Mouse (Mus musculus): ENCODE results near the gene Slc30a7. TPM values are rescaled to one million over a fixed set of nuclear protein-coding genes. Genes with fewer than 3 reads are reported as not detected.

Gene Slc30a7
- total RNA-seq, 4 experiments from 2014 or later, result 2.2 to 6.9 (median 4.5) TPM

Small RNA genes within 50 kb of the gene (microRNA-seq; reads per million reads assigned to microRNA genes)
- gene Mir669n, result not detected

Other genes with a start within 250 kb of the Slc30a7 start
- 1 to 10 TPM; 5.5 to 8.0 (median 7.2) TPM for gene Dph5, start 119.6 kb downstream of the Slc30a7 start, total RNA-seq (2022)
- gene Extl2, start 56 bp upstream of the Slc30a7 start, total RNA-seq (2022), result 10 to 100 TPM; 12.5 to 17.6 (median 15.5) TPM
- gene Vcam1, start 122.3 kb upstream of the Slc30a7 start, total RNA-seq (2022), result 1 to 10 TPM; 1.4 to 2.3 (median 2.0) TPM
- gene Gpr88, start 246.1 kb upstream of the Slc30a7 start, total RNA-seq (2022), result not detected